Mouse (Mus musculus) C2C12 (cell line): ENCODE measurements around the gene Pgm2.

ENCODE experiments used
- CEBPB ChIP-seq: IDR thresholded peaks from one replicate; pipeline ENCODE4 v1.6.1; 2011; ENCODE audit warnings: low read depth, mild to moderate bottlenecking, control low read depth, moderate library complexity
- CTCF ChIP-seq: IDR thresholded peaks from one replicate; pipeline ENCODE4 v1.5.1; 2011; ENCODE audit not compliant: control insufficient read depth, insufficient read depth, insufficient read length
- MAX ChIP-seq: IDR thresholded peaks from one replicate; pipeline ENCODE4 v1.6.1; 2011; ENCODE audit warnings: mild to moderate bottlenecking, control low read depth
- USF1 ChIP-seq: IDR thresholded peaks from one replicate; pipeline ENCODE4 v1.6.1; 2011; ENCODE audit warnings: low read depth, mild to moderate bottlenecking, control low read depth, moderate library complexity

DNA sequence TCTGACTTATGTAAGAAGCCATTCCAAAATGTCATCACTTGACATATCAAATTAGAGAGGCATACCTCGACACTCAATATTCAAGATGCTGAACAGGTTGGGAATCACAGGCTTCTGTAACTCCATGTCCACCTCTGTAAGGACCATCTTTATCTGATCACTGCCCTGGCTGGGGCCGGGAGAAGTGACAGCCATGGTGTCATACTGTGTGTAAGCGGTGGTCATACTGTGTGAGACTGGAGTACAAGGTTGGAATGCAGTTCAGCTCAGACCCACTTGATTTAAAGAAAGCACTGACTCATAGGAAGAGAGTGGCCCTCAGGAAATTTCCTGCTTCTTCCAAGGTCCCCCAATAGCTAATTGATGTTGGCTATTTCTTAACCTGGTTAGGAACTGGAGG lies 71.7 kb downstream of the Pgm2 start:
- no peak for TF ChIP-seq CEBPB
- no peak for TF ChIP-seq CTCF
- no peak for TF ChIP-seq MAX
- TF ChIP-seq USF1 = no peak
